In genomic region chr10:20171209-20171608, GRCm38 (mm10) we compare ENCODE assay signal across 8 mouse cellular contexts. TPM values are rescaled to one million over a fixed set of nuclear protein-coding genes. Genes with fewer than 3 reads are reported as not detected.
DNase-seq lines count a peak whose midpoint lies in the region; ATAC-seq lines count a peak whose summit lies in the region.
"Had no signal": no experiment of that assay in that cellular context is flagged by ENCODE, and none has a peak within 500 bp of the region (broad histone marks: within the 10 kb centered on the region; RNA-seq: fewer than 3 reads in every experiment).

No protein-coding gene starts in this region.

- no peaks in the 10 kb centered on the region for H3K9me3 ChIP-seq in hindbrain, embryonic 15.5 days
- no peaks in the 10 kb centered on the region for H3K9me3 ChIP-seq in midbrain, embryonic 10.5 days (replicated peaks)
- H3K9me3 ChIP-seq: liver, embryonic 13.5 days had no signal

- no peaks in the 10 kb centered on the region for H3K27me3 ChIP-seq in hindbrain, embryonic 15.5 days
- peaks cover 23% of the 10 kb centered on the region for H3K27me3 ChIP-seq in midbrain, embryonic 10.5 days (ENCODE audit: low read depth, poor library complexity, severe bottlenecking)
- H3K27me3 ChIP-seq: liver, embryonic 13.5 days had no signal

- peak overlapping the region; percentile 58; the same call in 1 of the 2 replicates for H3K27ac ChIP-seq in hindbrain, embryonic 15.5 days (replicated peaks)
- no peak overlapping the region for H3K27ac ChIP-seq in midbrain, embryonic 10.5 days (replicated peaks)
- H3K27ac ChIP-seq: liver, embryonic 13.5 days had no signal

- peak overlapping the region; percentile 36 for H3K9ac ChIP-seq in hindbrain, embryonic 15.5 days
- H3K9ac ChIP-seq: liver, embryonic 13.5 days had no signal

- WGBS in hindbrain, embryonic 15.5 days: 36% methylated on average over 12 of the region's 12 CpGs
- 77% methylated on average over 12 of the region's 12 CpGs for whole genome bisulfite sequencing in midbrain, embryonic 10.5 days

- peak; percentile 31; the same call in 1 of the 2 replicates for ATAC-seq in hindbrain, embryonic 15.5 days (ENCODE audit: low FRiP score, low read depth)

- H3K4me2 ChIP-seq in hindbrain, embryonic 15.5 days: peak overlapping the region; percentile 74

- H3K36me3 ChIP-seq in hindbrain, embryonic 15.5 days: no peaks in the 10 kb centered on the region
- no peaks in the 10 kb centered on the region for H3K36me3 ChIP-seq in midbrain, embryonic 10.5 days
- H3K36me3 ChIP-seq: liver, embryonic 13.5 days had no signal

- H3K4me1 ChIP-seq in hindbrain, embryonic 15.5 days (replicated peaks): peaks cover 21% of the 10 kb centered on the region
- H3K4me1 ChIP-seq in midbrain, embryonic 10.5 days: peaks cover 39% of the 10 kb centered on the region

- H3K4me3 ChIP-seq in hindbrain, embryonic 15.5 days: peak overlapping the region; percentile 38
- peak overlapping the region; percentile 45 for H3K4me3 ChIP-seq in midbrain, embryonic 10.5 days
- H3K4me3 ChIP-seq: liver, embryonic 13.5 days had no signal

- peak; percentile 60 for DNase-seq in brain, adult 2 months (ENCODE audit: low read depth, low spot score)
- DNase-seq in cerebellum, adult 9-11 months: peak; percentile 51
- DNase-seq in midbrain, embryonic 10.5 days (ENCODE audit: low spot score): no peak
- DNase-seq in embryo, embryonic 10.5 days (ENCODE audit: low spot score): no peak
- no peak for DNase-seq in gastrocnemius, adult 8-10 months (ENCODE audit: low spot score in 2 of 2)
- DNase-seq in gastrocnemius, postnatal 10 days: no peak

RNA-seq across cellular contexts. Expression of gene Map7, which starts 22.9 kb away (rescaled TPM):
- 10.3 and 10.7 TPM in 2 replicates for polyA plus RNA-seq in hindbrain, embryonic 15.5 days (2015; fragmentation: Nextera tagmentation; extraction: Ambion mirVana)
- polyA plus RNA-seq in midbrain, embryonic 10.5 days (2016; fragmentation: Nextera tagmentation; extraction: Ambion mirVana): 9.9 and 10.9 TPM in 2 replicates
- 1 to 10 TPM; 3.0 to 6.3 (median 4.5) TPM for total RNA-seq in gastrocnemius, adult 8-10 months (2022)
- 1 to 10 TPM; 1.9 to 2.0 TPM for total RNA-seq in gastrocnemius, postnatal 10 days (2021)

Comparison
In these comparisons a context has a peak if more than half of its experiments do, and no peak if none do; other contexts are left out.
1. DNase-seq: peak in brain, adult 2 months (single experiment) and cerebellum, adult 9-11 months (single experiment); none in midbrain, embryonic 10.5 days (single experiment), embryo, embryonic 10.5 days (single experiment), gastrocnemius, adult 8-10 months (0 of 2) and gastrocnemius, postnatal 10 days (single experiment).